Mouse (Mus musculus): ENCODE data around the gene Syne1.

DNA sequence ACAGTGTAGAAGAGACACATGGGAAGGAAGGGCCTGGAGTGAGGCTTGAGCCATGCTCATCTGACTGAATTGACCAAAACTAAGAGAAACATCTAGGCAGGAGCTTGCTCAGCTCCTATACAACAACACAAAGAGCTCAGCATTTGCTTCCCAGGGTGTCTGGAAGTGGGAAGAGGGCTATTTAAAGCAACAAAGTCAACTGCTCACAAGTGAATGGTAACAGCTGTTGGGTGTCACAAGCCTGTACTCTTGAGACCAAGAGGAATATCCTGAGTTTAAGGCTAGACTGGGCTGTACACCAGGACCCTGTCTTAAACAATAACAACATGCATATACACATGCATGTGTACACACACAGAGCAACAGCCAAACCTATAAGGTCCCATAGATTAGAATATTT is 297.5 kb downstream of the Syne1 start:
- TF ChIP-seq CTCF (IDR thresholded peaks at IDR 0.05; ENCODE audit: insufficient read depth, low read depth, low read length) (no peak), POLR2A (IDR thresholded peaks at IDR 0.05; ENCODE audit: insufficient read depth, low read depth, low read length) (no peak)
